Mouse (Mus musculus): Measurements from ENCODE around the gene Cdh5. TPM values are rescaled to one million over a fixed set of nuclear protein-coding genes. Genes with fewer than 3 reads are reported as not detected.
"Not testable (repeated sequence)": the region's sequence is repeated elsewhere in the genome, so short reads cannot be mapped to it uniquely, and the experiment has no call there.

The Cdh5 gene
- polyA plus RNA-seq, 1 experiment from 2014 or later: 19.7 TPM

DNA sequence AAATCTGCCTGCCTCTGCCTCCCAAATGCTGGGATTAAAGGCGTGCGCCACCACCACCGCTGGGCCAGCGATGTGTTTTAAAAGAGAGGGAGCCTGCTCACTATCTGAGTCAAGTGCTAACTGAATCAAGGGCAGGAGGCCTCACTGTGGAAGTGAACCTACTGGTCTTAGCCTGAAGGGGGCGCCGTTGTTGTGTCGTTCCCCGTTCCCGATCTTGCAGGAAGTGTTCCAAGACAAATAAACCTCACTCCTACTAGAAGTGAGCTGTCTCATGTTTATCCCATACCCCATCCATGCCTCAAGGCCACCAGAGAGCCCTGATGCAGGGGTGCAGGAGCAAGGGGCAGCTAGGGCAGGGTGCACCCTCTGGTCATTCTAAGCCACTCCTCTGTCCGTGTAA, 16.1 kb upstream of the Cdh5 start:
- H3K4me3 ChIP-seq (ENCODE audit: low read depth, low read length): no peak overlapping the region
- no peak overlapping the region for H3K4me2 ChIP-seq (ENCODE audit: low read depth, low read length)
- H3K27me3 ChIP-seq (ENCODE audit: control insufficient read depth, insufficient read depth, low read length): no peaks in the 10 kb centered on the region
- H3K36me3 ChIP-seq (replicated peaks; ENCODE audit: control insufficient read depth, insufficient read depth, low read depth, low read length): no peaks in the 10 kb centered on the region
- H3K27ac ChIP-seq (replicated peaks; ENCODE audit: low read depth, low read length): no peak overlapping the region
- no peak for DNase-seq (ENCODE audit: low spot score)
- ATAC-seq (replicated peaks; ENCODE audit: insufficient number of reproducible peaks, low FRiP score, low TSS enrichment, low read depth): no peak
- H3K9me3 ChIP-seq (replicated peaks; ENCODE audit: control insufficient read depth, low read length): no peaks in the 10 kb centered on the region
- H3K9ac ChIP-seq (replicated peaks; ENCODE audit: low read length): no peak overlapping the region
- WGBS: 75% methylated on average over 10 of the region's 10 CpGs
- no peaks in the 10 kb centered on the region for H3K4me1 ChIP-seq (ENCODE audit: control insufficient read depth, insufficient read depth, low read length)

DNA sequence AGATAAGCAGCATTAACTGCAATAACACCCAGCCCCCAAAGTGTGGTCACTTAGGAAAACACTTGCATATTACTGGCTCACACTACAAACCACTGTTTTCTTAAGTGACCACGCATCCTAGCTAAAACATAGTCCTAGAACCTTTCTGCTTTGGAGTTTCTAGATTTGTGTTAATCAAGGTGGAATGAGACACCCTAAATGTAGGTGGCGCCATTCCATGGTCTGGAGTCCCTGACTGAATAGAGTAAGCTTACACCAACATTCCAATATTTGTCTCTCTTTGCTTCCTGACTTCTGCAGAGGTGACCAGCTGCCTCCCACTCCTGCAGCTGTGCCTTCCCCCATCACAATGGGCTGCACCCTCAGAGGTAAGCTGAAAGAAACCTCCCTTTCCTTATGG, 14.8 kb upstream of the Cdh5 start:
- Histone ChIP-seq H3K4me3 (ENCODE audit: low read depth, low read length) (no peak overlapping the region), H3K9me3 (replicated peaks; ENCODE audit: control insufficient read depth, low read length) (no peaks in the 10 kb centered on the region), H3K36me3 (replicated peaks; ENCODE audit: control insufficient read depth, insufficient read depth, low read depth, low read length) (no peaks in the 10 kb centered on the region), H3K9ac (replicated peaks; ENCODE audit: low read length) (no peak overlapping the region), H3K4me2 (ENCODE audit: low read depth, low read length) (no peak overlapping the region), H3K4me1 (ENCODE audit: control insufficient read depth, insufficient read depth, low read length) (no peaks in the 10 kb centered on the region), H3K27ac (replicated peaks; ENCODE audit: low read depth, low read length) (no peak overlapping the region), H3K27me3 (ENCODE audit: control insufficient read depth, insufficient read depth, low read length) (no peaks in the 10 kb centered on the region)
- no peak for DNase-seq (ENCODE audit: low spot score)
- no peak for ATAC-seq (replicated peaks; ENCODE audit: insufficient number of reproducible peaks, low FRiP score, low TSS enrichment, low read depth)
- WGBS: 76% methylated on average over 2 of the region's 2 CpGs

- WGBS: 29% methylated on average over 1 of the region's 1 CpGs
Observed at GRCm38 (mm10) chr8:104087091-104087490, 14.3 kb upstream of the Cdh5 start.

DNA sequence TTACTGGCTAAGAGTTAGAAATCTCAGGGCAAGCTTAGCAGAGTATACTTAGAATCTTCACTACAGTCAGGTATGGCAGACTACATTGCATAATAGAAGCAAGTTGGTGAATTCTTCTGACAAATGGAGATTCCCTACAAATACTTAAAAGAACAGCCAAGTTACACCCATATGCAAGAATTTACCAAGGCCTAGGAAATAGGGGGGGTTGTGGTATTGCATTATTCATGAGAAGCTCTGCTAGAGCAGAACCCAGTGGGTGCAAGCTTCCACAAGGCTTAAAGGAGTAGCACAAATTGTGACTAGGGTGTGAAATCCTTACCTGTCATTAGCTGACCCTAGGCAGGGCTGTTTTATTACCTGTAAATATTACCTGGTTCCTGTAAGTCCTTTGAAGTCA, 13.5 kb upstream of the Cdh5 start:
- not testable (repeated sequence) for H3K9ac ChIP-seq (replicated peaks; ENCODE audit: low read length); ATAC-seq (replicated peaks; ENCODE audit: insufficient number of reproducible peaks, low FRiP score, low TSS enrichment, low read depth); H3K27ac ChIP-seq (replicated peaks; ENCODE audit: low read depth, low read length); H3K4me1 ChIP-seq (ENCODE audit: control insufficient read depth, insufficient read depth, low read length); H3K27me3 ChIP-seq (ENCODE audit: control insufficient read depth, insufficient read depth, low read length); H3K9me3 ChIP-seq (replicated peaks; ENCODE audit: control insufficient read depth, low read length); H3K36me3 ChIP-seq (replicated peaks; ENCODE audit: control insufficient read depth, insufficient read depth, low read depth, low read length); H3K4me3 ChIP-seq (ENCODE audit: low read depth, low read length); DNase-seq (ENCODE audit: low spot score); H3K4me2 ChIP-seq (ENCODE audit: low read depth, low read length)

More at GRCm38 (mm10) chr8:104087091-104087490, 14.3 kb upstream of the Cdh5 start:
- Histone ChIP-seq H3K9ac (replicated peaks; ENCODE audit: low read length) (no peak overlapping the region), H3K27me3 (ENCODE audit: control insufficient read depth, insufficient read depth, low read length) (no peaks in the 10 kb centered on the region), H3K9me3 (replicated peaks; ENCODE audit: control insufficient read depth, low read length) (no peaks in the 10 kb centered on the region), H3K4me1 (ENCODE audit: control insufficient read depth, insufficient read depth, low read length) (no peaks in the 10 kb centered on the region), H3K27ac (replicated peaks; ENCODE audit: low read depth, low read length) (no peak overlapping the region), H3K4me2 (ENCODE audit: low read depth, low read length) (no peak overlapping the region), H3K36me3 (replicated peaks; ENCODE audit: control insufficient read depth, insufficient read depth, low read depth, low read length) (no peaks in the 10 kb centered on the region), H3K4me3 (ENCODE audit: low read depth, low read length) (no peak overlapping the region)
- DNase-seq (ENCODE audit: low spot score) (no peak), ATAC-seq (replicated peaks; ENCODE audit: insufficient number of reproducible peaks, low FRiP score, low TSS enrichment, low read depth) (no peak)

- 74% methylated on average over 3 of the region's 3 CpGs for WGBS
- DNase-seq (ENCODE audit: low spot score): no peak
- ATAC-seq (replicated peaks; ENCODE audit: insufficient number of reproducible peaks, low FRiP score, low TSS enrichment, low read depth): no peak
Observed at GRCm38 (mm10) chr8:104088881-104089280, 12.5 kb upstream of the Cdh5 start.

DNA sequence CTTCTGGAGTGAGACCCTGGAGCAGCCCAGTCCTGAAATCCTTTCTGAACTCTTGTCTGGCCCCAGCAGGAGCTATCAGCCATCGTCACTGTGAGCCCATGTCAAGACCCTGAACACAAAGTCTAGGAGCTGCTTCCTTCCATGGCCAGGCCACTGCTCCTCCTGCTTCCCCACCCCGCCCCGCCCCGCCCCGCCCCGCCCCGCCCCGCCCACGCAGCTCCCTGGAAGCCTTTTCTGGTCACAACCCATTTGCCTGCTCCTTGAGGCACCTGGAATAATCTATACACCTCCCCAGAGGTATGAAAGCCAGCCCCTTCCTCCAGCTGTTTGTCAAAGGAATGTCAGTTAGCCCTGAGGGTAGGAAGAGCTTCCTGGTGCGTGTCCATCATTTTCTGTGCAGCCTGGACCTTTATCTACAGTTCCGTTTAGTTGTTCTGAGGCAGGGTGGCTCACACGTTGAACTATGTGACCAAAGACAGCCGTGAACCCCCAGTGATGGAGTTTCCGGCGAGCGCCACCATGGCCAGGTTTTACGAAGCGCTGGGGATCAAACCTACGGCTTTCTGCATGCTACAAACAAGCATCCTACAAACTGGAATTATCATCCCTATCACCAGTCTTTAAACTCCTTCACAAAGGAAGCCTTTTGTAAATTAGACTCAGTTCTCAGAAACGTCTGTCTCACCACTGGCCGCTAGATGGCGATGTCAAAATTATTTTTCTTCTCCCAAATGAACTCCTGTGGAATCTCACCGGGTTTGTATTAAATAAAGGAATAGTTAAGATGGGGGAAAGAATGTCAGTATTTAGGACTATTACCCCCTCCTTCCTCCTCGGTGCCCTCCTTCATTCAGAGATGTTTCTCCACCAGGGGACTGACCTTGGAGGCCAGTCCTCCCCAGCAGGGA, 10.2 kb upstream of the Cdh5 start:
- not testable (repeated sequence) for H3K9me3 ChIP-seq (replicated peaks; ENCODE audit: control insufficient read depth, low read length); H3K9ac ChIP-seq (replicated peaks; ENCODE audit: low read length); H3K4me2 ChIP-seq (ENCODE audit: low read depth, low read length); H3K4me3 ChIP-seq (ENCODE audit: low read depth, low read length); H3K4me1 ChIP-seq (ENCODE audit: control insufficient read depth, insufficient read depth, low read length); H3K27ac ChIP-seq (replicated peaks; ENCODE audit: low read depth, low read length); H3K36me3 ChIP-seq (replicated peaks; ENCODE audit: control insufficient read depth, insufficient read depth, low read depth, low read length); H3K27me3 ChIP-seq (ENCODE audit: control insufficient read depth, insufficient read depth, low read length); ATAC-seq (replicated peaks; ENCODE audit: insufficient number of reproducible peaks, low FRiP score, low TSS enrichment, low read depth)
- WGBS: 6% methylated on average over 24 of the region's 24 CpGs
- DNase-seq (ENCODE audit: low spot score): peak; percentile 77

More at GRCm38 (mm10) chr8:104088881-104089280, 12.5 kb upstream of the Cdh5 start:
- Histone ChIP-seq H3K27me3 (ENCODE audit: control insufficient read depth, insufficient read depth, low read length) (no peaks in the 10 kb centered on the region), H3K27ac (replicated peaks; ENCODE audit: low read depth, low read length) (no peak overlapping the region), H3K9me3 (replicated peaks; ENCODE audit: control insufficient read depth, low read length) (no peaks in the 10 kb centered on the region), H3K4me2 (ENCODE audit: low read depth, low read length) (no peak overlapping the region), H3K36me3 (replicated peaks; ENCODE audit: control insufficient read depth, insufficient read depth, low read depth, low read length) (no peaks in the 10 kb centered on the region), H3K9ac (replicated peaks; ENCODE audit: low read length) (no peak overlapping the region), H3K4me3 (ENCODE audit: low read depth, low read length) (no peak overlapping the region), H3K4me1 (ENCODE audit: control insufficient read depth, insufficient read depth, low read length) (no peaks in the 10 kb centered on the region)

DNA sequence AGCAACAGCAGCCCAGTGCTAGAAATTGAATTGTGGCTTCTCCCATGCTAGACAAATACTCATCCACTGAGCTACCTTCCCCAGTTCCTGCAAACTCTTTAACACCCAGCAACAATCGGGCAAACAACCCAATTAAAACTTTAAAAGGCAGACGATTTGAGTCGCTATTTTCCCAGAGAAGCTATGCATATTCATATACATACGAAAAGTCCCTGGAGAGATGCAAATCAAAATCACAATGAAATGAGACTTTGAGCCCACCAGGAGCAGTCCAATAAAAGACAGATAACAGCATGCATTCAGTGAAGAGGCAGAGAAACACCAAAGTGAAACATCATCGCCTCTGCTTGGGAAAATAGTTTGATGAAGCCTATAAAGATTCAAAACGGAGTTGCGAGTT, 8.1 kb upstream of the Cdh5 start:
- WGBS: 46% methylated on average over 7 of the region's 7 CpGs
- H3K4me1 ChIP-seq (ENCODE audit: control insufficient read depth, insufficient read depth, low read length): no peaks in the 10 kb centered on the region
- ATAC-seq (replicated peaks; ENCODE audit: insufficient number of reproducible peaks, low FRiP score, low TSS enrichment, low read depth): no peak

GRCm38 (mm10) chr8:104095595-104095994, 5.8 kb upstream of the Cdh5 start:
- Histone ChIP-seq H3K4me2 (ENCODE audit: low read depth, low read length) (no peak overlapping the region), H3K4me1 (ENCODE audit: control insufficient read depth, insufficient read depth, low read length) (no peaks in the 10 kb centered on the region), H3K27me3 (ENCODE audit: control insufficient read depth, insufficient read depth, low read length) (no peaks in the 10 kb centered on the region), H3K9me3 (replicated peaks; ENCODE audit: control insufficient read depth, low read length) (no peaks in the 10 kb centered on the region), H3K36me3 (replicated peaks; ENCODE audit: control insufficient read depth, insufficient read depth, low read depth, low read length) (no peaks in the 10 kb centered on the region), H3K9ac (replicated peaks; ENCODE audit: low read length) (no peak overlapping the region), H3K27ac (replicated peaks; ENCODE audit: low read depth, low read length) (no peak overlapping the region), H3K4me3 (ENCODE audit: low read depth, low read length) (no peak overlapping the region)
- DNase-seq (ENCODE audit: low spot score) (no peak), ATAC-seq (replicated peaks; ENCODE audit: insufficient number of reproducible peaks, low FRiP score, low TSS enrichment, low read depth) (no peak)
- 57% methylated on average over 9 of the region's 9 CpGs for WGBS

More for the DNA sequence above, 8.1 kb upstream of the Cdh5 start:
- no peak overlapping the region for H3K4me2 ChIP-seq (ENCODE audit: low read depth, low read length)
- H3K27ac ChIP-seq (replicated peaks; ENCODE audit: low read depth, low read length): no peak overlapping the region
- H3K27me3 ChIP-seq (ENCODE audit: control insufficient read depth, insufficient read depth, low read length): no peaks in the 10 kb centered on the region
- H3K4me3 ChIP-seq (ENCODE audit: low read depth, low read length): no peak overlapping the region
- no peak overlapping the region for H3K9ac ChIP-seq (replicated peaks; ENCODE audit: low read length)
- DNase-seq (ENCODE audit: low spot score): no peak
- no peaks in the 10 kb centered on the region for H3K9me3 ChIP-seq (replicated peaks; ENCODE audit: control insufficient read depth, low read length)
- H3K36me3 ChIP-seq (replicated peaks; ENCODE audit: control insufficient read depth, insufficient read depth, low read depth, low read length): no peaks in the 10 kb centered on the region
